Mouse (Mus musculus) liver, adult 2 months (tissue): ENCODE measurements around the gene Cyp2d11.

Experiments used
- CTCF ChIP-seq: fragments of 200-500 bp; IDR thresholded peaks from 2 replicates; pipeline ENCODE4 v1.5.1; 2011; ENCODE audit warnings: low read depth, low read length, control low read depth
- POLR2A ChIP-seq: fragments of 200-500 bp; IDR thresholded peaks from 2 replicates; pipeline ENCODE4 v1.6.1; 2011; ENCODE audit warnings: low read length, control low read depth; ENCODE audit not compliant: insufficient read depth; ENCODE audit errors: extremely low read depth

DNA sequence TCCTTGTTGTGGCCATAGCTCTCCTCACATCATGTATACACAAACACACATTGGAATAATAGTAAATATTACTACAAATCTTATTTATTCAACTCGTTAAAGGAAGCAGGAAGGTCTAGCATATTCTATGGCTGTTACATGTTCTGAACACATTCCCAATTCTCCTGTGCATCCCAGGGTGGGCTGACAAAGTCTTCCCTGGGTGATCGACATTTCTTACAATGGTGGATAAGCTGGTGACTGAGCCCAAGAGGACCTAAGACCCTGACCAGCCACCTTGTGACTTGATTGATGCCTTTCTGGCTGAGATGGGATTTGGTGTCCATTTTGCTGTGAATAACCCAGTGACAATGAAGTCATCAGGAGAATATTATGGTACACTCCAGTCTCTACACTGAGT, 41.8 kb upstream of the Cyp2d11 start:
- no peak for TF ChIP-seq CTCF
- no peak for TF ChIP-seq POLR2A
